Mouse (Mus musculus) gastrocnemius, postnatal 14 days (tissue): ENCODE measurements around the gene Cdk2ap2. TPM values are rescaled to one million over a fixed set of nuclear protein-coding genes. Genes with fewer than 3 reads are reported as not detected.
"Not testable (repeated sequence)": the region's sequence is repeated elsewhere in the genome, so short reads cannot be mapped to it uniquely, and the experiment has no call there.

Experiments used
- DNase-seq: peaks from one replicate; pipeline ENCODE4 v3.0.0; 2021; ENCODE audit warnings: mixed read lengths
- intact Hi-C: fragments of 180-260 bp; cut with DNase I; formaldehyde crosslinking; loops from one replicate; pipeline ENCODE4 v1.15.1; 2025; ENCODE audit warnings: low total_unique reads
- long read RNA-seq, 2 experiments: library from polyadenylated mRNA; stranded (forward); transcript quantifications; one replicate each; pipeline ENCODE4 v2.0.0; 2021
- total RNA-seq, 2 experiments: library from RNA; stranded (reverse); gene quantifications; 2 replicates each; pipeline ENCODE4 v1.2.3; 2021

Gene Cdk2ap2
- total RNA-seq: 10 to 100 TPM; 17.3 to 17.5 TPM
- long read RNA-seq, experiment 1, transcript Cdk2ap2-201 (4 exons, 1,080 nt): major isoform, 26 of 30 reads
- long read RNA-seq, experiment 1, partial matches to known transcripts: 0 of 30 reads
- long read RNA-seq, experiment 1, other reads (novel, unspliced or antisense): 0 of 30 reads
- long read RNA-seq, experiment 2, transcript Cdk2ap2-201 (4 exons, 1,080 nt): major isoform, 24 of 30 reads
- long read RNA-seq, experiment 2, partial matches to known transcripts: 2 of 30 reads
- long read RNA-seq, experiment 2, other reads (novel, unspliced or antisense): 0 of 30 reads

- peak; percentile 99 for DNase-seq
- intact Hi-C loops: no loop called here
Observed at GRCm38 (mm10) chr19:4096642-4097440, at the start of gene Cdk2ap2. Gene Cdk2ap2 (plus strand): TSS chr19:4097182.

DNA sequence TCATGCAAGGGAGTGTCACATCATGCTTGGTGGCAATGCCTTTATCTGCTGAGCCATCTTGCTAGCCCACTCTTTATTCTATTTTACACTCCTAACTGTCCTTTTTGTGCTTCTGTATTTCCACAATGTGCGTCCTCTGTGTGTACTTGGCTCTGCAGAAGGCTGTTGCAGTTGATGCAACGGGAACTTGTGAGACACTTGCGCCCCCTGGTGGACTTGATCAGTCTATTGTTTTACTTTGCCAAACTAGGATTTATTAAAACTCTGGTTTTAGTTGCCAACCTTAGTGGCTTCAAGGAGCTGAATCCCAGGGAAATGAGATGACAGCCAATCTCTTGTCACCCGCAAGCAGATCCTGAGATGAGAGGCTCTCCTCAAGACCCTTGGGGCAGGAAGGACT, 49.1 kb upstream of the Cdk2ap2 start:
- intact Hi-C loops: no loop called here
- peak; percentile 83 for DNase-seq

GRCm38 (mm10) chr19:4049069-4049468, 47.9 kb upstream of the Cdk2ap2 start:
- intact Hi-C loops: loop anchor here (1.0 kb wide), 1 partner anchor 30 kb away; no protein-coding TSS in a partner anchor
- DNase-seq: not testable (repeated sequence)

DNA sequence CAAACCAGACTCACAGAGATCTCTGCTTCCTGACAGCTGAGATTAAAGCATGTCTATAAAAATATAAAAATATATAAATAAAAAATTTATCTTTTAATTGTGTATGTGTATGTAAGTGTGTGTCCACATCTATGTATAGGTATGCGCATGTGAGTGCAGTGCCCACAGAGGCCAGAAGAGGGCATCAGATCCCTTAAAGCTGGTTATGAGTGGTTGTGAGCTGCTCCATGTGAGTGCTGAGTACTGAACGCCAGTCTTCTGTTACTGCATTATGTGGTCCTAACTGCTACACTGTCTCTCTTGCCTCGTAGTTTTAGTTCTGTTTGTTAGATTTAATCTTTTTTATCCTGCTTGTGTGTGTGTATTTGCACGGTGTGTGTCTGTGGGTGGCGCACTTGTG, 46.0 kb upstream of the Cdk2ap2 start:
- DNase-seq: no peak
- intact Hi-C loops: no loop called here

- intact Hi-C loops: no loop called here
- DNase-seq: peak; percentile 75
Observed at GRCm38 (mm10) chr19:4051741-4052515, 45.1 kb upstream of the Cdk2ap2 start.

- DNase-seq: no peak
- intact Hi-C loops: no loop called here
Observed at GRCm38 (mm10) chr19:4052516-4053030, 44.4 kb upstream of the Cdk2ap2 start.

DNA sequence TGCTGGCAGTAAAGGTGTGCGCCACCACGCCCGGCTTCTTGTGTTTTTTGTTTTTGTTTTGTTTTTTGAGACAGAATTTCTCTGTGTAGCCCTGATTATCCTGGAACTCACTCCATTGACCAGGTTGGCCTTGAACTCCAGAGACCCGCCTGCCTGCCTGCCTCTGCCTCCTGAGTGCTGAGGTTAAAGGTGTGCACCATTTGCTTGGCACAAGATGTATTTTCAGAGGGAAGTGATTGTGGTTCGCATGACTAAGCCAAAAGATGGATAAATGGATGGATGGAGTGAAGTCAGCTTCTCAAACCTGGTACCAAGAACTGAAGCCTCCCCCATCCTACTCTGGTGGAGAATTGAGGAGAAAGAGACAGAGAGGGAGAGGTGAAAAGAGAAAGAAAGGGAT, 42.4 kb upstream of the Cdk2ap2 start:
- intact Hi-C loops: no loop called here
- no peak for DNase-seq

GRCm38 (mm10) chr19:4055216-4055946, 41.6 kb upstream of the Cdk2ap2 start:
- intact Hi-C loops: no loop called here
- no peak for DNase-seq

DNA sequence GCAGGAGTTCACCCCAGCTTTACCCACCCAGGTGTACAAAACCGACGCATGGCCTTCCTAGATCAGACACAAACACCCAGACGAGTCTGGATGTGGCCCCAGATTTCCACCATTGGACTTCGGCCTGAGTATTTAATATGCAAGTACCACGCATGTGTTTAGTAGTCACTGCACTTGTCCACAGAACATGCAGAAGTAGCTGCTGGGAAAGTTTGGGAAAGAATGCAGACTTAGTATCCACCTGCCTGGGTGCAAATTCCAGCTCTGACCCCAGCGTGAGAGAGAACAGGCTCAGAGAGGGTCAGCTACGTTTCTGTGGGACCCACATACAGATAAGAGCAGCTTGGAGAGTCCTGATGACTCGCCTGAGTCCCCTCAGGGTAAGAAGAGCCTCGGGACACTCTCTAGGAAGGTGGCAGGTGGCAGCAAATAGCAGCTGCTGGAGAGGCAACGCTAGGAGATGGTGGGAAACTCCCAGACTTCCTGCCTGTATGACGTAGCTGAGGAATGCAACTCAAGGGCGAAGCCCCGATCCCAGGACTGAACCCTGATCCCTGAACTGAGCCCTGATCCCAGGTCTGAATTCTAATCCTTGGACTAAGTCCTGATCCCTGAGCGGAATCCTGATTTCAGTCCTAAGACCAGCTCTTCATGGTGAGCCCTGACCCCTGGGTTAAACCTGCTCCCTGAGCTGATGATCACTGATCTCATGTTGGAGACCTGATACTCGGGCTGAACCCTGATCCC, 40.9 kb upstream of the Cdk2ap2 start:
- no peak for DNase-seq
- intact Hi-C loops: no loop called here

- no peak for DNase-seq
Observed at GRCm38 (mm10) chr19:4056727-4057126, 40.3 kb upstream of the Cdk2ap2 start.

DNA sequence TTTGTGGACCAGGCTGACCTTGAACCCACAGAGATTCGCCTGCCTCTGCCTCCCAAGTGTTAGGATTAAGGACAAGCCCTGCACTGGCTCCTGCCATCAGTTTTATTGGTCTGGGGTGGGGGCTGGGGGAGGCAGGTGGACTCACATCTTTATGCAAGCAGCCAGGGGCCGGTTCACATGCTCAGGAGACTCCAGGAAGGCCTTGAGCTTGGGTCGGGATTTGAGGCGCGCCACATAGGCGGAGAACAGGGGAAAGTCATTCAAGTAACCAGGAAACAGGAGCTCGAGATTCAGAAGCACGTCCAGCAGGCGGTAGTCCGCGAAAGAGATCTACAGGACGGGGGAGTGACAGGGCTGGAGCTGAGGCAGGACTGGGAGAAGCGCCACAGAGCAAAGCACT, 39.6 kb upstream of the Cdk2ap2 start:
- intact Hi-C loops: no loop called here
- no peak for DNase-seq

More at GRCm38 (mm10) chr19:4056727-4057126, 40.3 kb upstream of the Cdk2ap2 start:
- intact Hi-C loops: no loop called here

DNA sequence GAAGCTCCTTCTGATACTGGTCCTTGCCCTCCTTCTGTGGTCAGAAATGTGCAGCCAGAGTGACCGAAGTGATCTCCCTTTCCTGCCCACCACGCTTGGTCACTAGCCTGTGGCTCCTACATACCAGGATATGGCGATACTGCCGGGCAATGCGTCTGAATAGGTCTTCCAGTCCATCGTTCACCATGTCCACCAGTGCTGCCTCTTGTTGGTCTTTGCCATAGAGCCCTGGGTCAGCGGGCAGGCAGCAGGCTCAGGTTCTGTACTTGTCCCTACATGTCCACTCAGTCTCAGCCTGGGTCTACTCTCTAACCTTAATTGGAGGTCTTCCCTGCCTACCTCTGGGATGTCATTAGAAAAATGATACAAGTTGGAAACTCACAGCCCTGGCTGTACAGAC, 39.0 kb upstream of the Cdk2ap2 start:
- no peak for DNase-seq
- intact Hi-C loops: no loop called here

- DNase-seq: no peak
- intact Hi-C loops: no loop called here
Observed at GRCm38 (mm10) chr19:4058581-4058980, 38.4 kb upstream of the Cdk2ap2 start.

DNA sequence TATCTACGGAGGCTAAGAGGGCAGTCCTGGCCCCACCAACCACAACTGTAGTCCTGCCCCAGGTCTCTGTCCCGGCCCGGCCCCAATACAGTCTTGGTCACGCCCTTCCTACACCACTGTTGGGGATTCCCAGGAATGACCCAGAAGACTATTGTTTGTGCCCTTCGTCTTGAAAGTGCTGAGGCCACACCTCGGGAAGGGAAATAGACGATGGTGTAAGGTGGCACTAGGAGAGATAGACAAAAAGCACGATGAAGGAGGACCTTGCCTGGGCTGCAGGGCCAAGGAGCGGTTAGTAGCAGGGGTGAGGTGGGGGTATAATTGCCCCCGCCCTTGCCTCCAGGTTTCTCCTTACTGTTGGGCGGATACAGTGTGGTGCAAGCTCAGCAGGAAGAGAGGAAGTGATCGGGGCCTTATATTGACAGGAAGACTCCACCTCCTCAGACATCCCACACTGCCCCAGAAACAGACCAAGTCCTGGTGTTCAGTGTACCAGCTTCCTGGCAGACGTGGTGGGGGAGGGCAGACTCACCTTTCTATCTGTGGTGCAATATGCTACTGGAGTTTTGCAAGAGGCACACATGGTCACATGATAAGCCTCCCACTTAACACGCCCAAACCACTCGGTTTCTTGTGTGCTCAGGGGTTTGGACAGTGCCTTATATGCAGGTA, 37.8 kb upstream of the Cdk2ap2 start, which contains the start of gene Gstp3:
TSS of gene Gstp3 (minus strand) at position 501 of the 672 bp plus-strand sequence.
- DNase-seq: no peak
- intact Hi-C loops: no loop called here

- DNase-seq, intact Hi-C loops: not testable (repeated sequence)
Observed at GRCm38 (mm10) chr19:4060044-4060898, 36.7 kb upstream of the Cdk2ap2 start.

GRCm38 (mm10) chr19:4060899-4061465, 36.0 kb upstream of the Cdk2ap2 start:
- DNase-seq: no peak
- intact Hi-C loops: no loop called here

DNA sequence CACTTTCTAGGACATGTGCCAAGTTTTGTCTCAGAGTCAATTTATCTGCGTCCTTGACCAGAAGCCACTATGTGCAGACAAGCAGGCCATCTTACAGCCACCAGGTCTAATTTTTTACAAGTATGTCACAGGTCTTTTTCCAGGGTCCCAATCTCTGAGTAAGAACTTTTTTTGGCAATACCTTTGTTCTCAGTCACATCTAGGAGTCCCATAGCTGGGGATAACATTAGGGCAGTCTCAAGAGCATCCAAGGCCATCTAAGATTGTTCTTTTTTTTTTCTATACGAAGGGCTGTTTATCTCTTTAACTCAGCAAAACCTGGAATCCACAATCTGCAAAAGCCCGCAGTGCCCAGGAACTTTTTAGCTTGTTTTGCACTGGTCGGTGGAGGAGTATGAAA, 33.6 kb upstream of the Cdk2ap2 start:
- DNase-seq, intact Hi-C loops: not testable (repeated sequence)
